Mouse (Mus musculus): Measurements from ENCODE around the gene Dock9. TPM values are rescaled to one million over a fixed set of nuclear protein-coding genes. Genes with fewer than 3 reads are reported as not detected.

The Dock9 gene
- polyA plus RNA-seq, 1 experiment from 2014 or later: 5.4 TPM

DNA sequence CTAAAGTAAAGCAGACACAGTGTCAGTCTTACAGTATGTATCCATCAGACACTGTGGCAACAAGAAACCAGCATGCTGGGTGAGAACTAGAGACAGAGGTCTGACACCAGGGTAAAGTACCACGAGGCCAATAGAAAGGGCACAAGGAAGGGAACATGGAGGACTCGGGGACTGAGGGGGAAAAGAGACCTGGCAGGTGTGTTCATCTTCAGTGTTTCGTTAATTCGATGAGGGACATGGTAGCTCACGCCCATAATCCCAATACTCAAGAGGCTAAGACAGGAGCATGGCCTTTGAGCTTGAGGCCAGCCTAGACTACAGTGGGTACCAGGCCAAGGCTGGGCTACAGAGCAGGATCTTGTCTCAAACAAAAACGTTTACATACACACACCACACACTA is 9.2 kb downstream of the Dock9 start:
- 86% methylated on average over 6 of the region's 6 CpGs for WGBS
- no peak overlapping the region for H3K4me3 ChIP-seq
- no peaks in the 10 kb centered on the region for H3K27me3 ChIP-seq
- no peak for ATAC-seq (ENCODE audit: low FRiP score, low read depth)
- no peaks in the 10 kb centered on the region for H3K36me3 ChIP-seq
- no peak overlapping the region for H3K27ac ChIP-seq (replicated peaks)
- H3K4me1 ChIP-seq: no peaks in the 10 kb centered on the region
- no peak overlapping the region for H3K4me2 ChIP-seq (replicated peaks)
- H3K9me3 ChIP-seq: no peaks in the 10 kb centered on the region
- no peak overlapping the region for H3K9ac ChIP-seq (replicated peaks)

DNA sequence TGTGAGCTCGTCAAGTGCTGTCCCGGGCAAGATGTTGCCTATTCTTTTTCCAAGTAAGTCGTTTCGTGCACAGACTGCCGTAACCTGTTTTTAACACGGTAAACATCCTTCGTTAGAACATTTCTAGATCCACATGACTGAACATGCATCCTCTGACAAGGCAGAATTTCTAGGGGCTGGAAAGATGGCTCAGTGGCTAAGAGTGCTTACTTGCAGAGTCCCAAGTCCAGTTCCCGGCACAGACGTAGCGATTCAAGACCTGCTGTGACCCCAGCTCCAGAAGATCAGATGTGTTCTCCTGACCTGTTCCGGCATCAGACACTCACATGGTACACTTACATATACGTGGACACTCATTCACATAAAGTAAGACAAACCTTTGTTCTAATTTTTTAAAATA is 10.2 kb downstream of the Dock9 start:
- 93% methylated on average over 12 of the region's 12 CpGs for WGBS
- no peaks in the 10 kb centered on the region for H3K36me3 ChIP-seq

DNA sequence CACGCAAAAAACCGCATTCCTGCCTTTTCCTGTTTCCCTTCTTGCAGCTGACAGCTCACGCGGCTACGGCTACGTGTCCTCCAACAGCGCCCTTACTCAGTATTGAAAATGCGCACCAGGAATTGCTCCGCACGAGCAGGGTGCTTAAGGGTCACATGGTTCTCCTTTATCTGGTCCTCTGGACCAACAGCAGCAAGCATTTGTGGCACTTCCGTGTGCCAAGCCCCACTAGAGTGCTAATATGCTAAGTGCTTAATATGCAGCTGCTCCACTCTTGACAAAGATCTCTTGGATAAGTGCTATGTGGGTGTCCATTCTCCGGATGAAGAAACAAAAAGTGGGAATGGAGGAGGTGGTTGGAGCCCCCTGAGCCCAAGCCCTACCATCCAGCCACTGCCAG is 10.7 kb downstream of the Dock9 start:
- Histone ChIP-seq H3K27me3 (no peaks in the 10 kb centered on the region), H3K9ac (replicated peaks) (no peak overlapping the region), H3K27ac (replicated peaks) (no peak overlapping the region), H3K36me3 (no peaks in the 10 kb centered on the region), H3K9me3 (no peaks in the 10 kb centered on the region), H3K4me2 (replicated peaks) (no peak overlapping the region), H3K4me1 (no peaks in the 10 kb centered on the region), H3K4me3 (no peak overlapping the region)
- WGBS: 88% methylated on average over 12 of the region's 12 CpGs
- no peak for ATAC-seq (ENCODE audit: low FRiP score, low read depth)

More for the DNA sequence above, 10.2 kb downstream of the Dock9 start:
- H3K9ac ChIP-seq (replicated peaks): no peak overlapping the region
- H3K27ac ChIP-seq (replicated peaks): no peak overlapping the region
- no peaks in the 10 kb centered on the region for H3K9me3 ChIP-seq
- no peak for ATAC-seq (ENCODE audit: low FRiP score, low read depth)
- no peak overlapping the region for H3K4me3 ChIP-seq
- H3K27me3 ChIP-seq: no peaks in the 10 kb centered on the region
- H3K4me2 ChIP-seq (replicated peaks): no peak overlapping the region
- H3K4me1 ChIP-seq: no peaks in the 10 kb centered on the region

DNA sequence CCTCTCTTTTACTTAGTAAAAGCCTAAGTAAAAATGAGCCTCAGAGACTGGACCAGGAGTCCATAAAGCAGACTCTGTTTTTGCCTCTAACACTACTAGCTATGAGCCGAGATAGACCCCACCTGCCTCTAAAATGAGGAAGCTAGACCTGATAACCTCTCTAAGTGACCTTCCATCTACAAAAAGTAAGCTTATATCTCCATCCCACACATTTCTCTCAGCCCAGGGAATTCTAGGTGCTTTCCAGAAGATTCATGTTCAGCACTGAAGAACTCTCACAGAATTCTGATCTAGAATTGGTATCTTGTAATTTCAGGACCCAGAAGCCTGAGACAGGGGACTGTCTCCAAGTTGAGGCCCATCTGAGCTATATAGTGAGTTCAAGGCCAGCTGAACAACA is 12.2 kb downstream of the Dock9 start:
- ATAC-seq (ENCODE audit: low FRiP score, low read depth): no peak
- 85% methylated on average over 1 of the region's 1 CpGs for WGBS
- H3K9ac ChIP-seq (replicated peaks): no peak overlapping the region
- H3K27me3 ChIP-seq: no peaks in the 10 kb centered on the region
- H3K9me3 ChIP-seq: no peaks in the 10 kb centered on the region
- H3K4me1 ChIP-seq: no peaks in the 10 kb centered on the region
- no peak overlapping the region for H3K4me3 ChIP-seq
- no peak overlapping the region for H3K4me2 ChIP-seq (replicated peaks)
- H3K27ac ChIP-seq (replicated peaks): no peak overlapping the region
- H3K36me3 ChIP-seq: no peaks in the 10 kb centered on the region

DNA sequence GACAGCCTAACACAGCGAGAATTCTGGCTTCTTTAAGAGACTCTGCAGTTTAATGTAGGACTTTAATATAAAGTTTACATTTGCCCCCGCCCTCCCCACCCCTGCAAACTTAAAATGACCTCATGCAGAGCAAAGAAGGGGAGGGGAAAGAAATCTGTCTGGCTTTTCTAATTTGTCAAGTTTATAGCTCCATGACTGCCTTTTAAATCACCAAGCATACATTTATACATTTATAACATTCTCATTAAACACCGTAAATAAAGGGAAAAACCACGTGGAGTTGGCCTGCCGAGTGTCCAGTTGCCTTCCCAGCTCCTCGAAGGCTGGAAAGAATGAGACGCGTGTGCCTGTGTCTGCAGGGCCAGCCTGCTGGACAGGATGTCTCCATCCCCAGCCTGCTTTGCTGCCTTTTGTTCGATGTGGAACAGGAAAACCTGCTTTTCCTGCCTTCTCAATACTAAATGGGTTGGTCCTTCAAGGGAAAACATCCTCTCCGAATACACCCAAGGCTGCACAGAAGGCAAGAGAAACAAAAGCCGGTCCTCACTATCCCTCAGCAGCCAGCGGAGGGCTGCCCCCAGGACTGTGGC is 16.6 kb downstream of the Dock9 start:
- 72% methylated on average over 12 of the region's 12 CpGs for WGBS
- Histone ChIP-seq H3K4me3 (no peak overlapping the region), H3K36me3 (no peaks in the 10 kb centered on the region), H3K4me2 (replicated peaks) (no peak overlapping the region), H3K4me1 (no peaks in the 10 kb centered on the region), H3K27ac (replicated peaks) (no peak overlapping the region), H3K9ac (replicated peaks) (no peak overlapping the region), H3K27me3 (no peaks in the 10 kb centered on the region), H3K9me3 (no peaks in the 10 kb centered on the region)
- ATAC-seq (ENCODE audit: low FRiP score, low read depth): no peak

DNA sequence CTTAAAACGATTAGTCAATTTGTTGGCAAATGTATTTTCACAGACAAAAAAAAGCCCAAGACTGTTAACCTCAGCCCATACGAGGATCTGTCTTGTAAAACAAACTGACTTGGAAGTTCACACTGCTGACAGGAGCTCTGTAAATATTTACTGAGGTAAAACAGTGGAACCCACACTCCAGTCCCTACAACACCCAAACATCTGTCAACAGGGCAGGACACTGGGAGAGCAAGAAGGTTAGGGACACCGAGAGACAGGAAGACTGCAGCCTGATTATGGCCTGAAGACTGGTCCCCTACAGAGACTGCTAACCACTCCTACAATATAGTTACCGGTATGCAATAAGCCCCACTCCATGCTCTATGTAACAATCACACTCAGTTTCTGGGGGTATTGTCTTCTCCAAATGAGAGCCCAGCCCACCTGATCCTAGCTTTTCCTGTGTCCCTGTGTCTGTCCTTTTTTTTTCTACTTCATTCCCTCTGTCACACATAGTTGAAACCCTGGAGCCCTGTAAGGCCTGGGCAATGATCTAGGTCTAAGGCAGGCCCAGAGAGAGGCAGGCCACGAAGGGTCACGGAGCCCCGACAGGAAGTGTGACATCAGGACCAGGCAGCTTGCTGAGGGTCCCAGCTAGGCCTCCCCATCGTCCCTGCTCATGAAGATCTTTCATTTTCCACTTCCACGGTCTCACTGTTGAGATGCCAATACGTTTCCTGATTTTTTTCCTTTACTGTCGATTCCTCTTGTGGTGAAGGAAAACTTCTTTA is 17.3 kb downstream of the Dock9 start:
- Histone ChIP-seq H3K27ac (replicated peaks) (no peak overlapping the region), H3K9ac (replicated peaks) (no peak overlapping the region), H3K4me2 (replicated peaks) (no peak overlapping the region), H3K4me3 (no peak overlapping the region), H3K27me3 (no peaks in the 10 kb centered on the region), H3K9me3 (no peaks in the 10 kb centered on the region), H3K36me3 (no peaks in the 10 kb centered on the region), H3K4me1 (no peaks in the 10 kb centered on the region)
- 76% methylated on average over 11 of the region's 11 CpGs for WGBS
- ATAC-seq (ENCODE audit: low FRiP score, low read depth): no peak

DNA sequence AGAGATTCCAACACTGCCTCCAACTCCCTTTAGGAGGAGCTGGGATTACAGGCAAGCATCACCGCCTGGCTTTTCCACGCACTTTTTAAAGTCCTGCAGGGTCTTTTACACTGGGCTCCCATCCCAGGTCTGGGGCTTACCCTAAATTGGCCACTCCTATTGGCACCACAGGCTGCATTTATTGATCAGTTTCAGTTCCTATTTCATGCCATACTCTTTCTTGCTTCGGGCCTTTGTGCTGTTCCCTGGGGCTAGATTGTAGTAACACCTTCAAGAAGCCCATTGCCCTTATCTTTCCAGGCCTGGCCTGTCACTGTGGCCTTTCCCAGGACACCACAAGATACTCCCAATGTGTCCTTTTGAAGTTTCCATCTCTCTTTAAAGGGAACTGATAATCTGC is 18.0 kb downstream of the Dock9 start:
- Histone ChIP-seq H3K4me3 (no peak overlapping the region), H3K27ac (replicated peaks) (no peak overlapping the region), H3K27me3 (no peaks in the 10 kb centered on the region), H3K4me2 (replicated peaks) (no peak overlapping the region), H3K4me1 (no peaks in the 10 kb centered on the region), H3K9ac (replicated peaks) (no peak overlapping the region), H3K36me3 (no peaks in the 10 kb centered on the region), H3K9me3 (no peaks in the 10 kb centered on the region)
- no peak for ATAC-seq (ENCODE audit: low FRiP score, low read depth)
- 70% methylated on average over 3 of the region's 3 CpGs for WGBS

DNA sequence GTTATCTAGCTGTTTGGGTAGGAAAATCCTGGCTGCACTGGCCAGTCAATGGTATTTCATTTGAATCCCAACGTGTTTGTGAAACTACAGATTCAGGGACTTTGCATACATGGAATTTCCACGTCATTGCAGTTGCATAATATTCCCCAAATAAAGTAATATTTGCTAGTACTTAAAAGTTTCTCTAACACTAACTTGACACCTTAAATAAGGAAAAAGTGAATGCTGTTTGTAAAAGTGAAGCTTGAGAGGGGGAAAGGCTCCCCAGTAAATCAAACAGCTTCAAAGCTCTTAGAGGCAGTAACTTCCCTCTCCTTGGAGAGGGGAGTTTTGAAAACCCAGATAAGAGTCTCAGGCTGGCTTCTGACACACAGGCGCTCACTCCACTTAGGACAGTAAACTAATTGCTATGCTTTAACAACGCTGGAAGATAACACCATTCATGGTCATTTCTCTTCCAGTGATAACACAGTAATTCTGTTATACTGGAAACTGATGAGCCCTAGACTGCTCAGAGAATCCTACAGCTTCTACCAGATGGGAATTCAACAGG is 20.3 kb downstream of the Dock9 start:
- Histone ChIP-seq H3K27ac (replicated peaks) (no peak overlapping the region), H3K27me3 (no peaks in the 10 kb centered on the region), H3K9me3 (no peaks in the 10 kb centered on the region), H3K4me1 (no peaks in the 10 kb centered on the region), H3K4me2 (replicated peaks) (no peak overlapping the region), H3K36me3 (no peaks in the 10 kb centered on the region), H3K4me3 (no peak overlapping the region), H3K9ac (replicated peaks) (no peak overlapping the region)
- WGBS: 87% methylated on average over 4 of the region's 4 CpGs
- no peak for ATAC-seq (ENCODE audit: low FRiP score, low read depth)

DNA sequence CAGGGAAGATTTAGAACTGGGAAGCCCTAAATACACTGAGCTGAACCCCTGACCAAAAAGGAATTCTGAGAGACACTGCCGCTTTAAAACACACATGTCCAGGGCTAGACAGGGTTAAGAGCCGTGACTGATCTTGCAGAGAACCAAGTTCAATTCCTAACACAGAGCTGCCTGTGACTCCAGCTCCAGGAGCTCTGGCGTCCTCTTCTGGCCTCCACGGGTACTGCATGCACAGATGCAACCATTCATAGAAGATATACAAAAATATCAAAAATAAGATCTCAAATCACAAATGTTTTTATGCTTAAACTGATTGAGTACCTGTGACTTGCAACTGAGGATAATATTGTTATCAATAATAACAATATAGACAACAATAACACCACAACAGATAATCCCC is 20.9 kb downstream of the Dock9 start:
- H3K9ac ChIP-seq (replicated peaks): no peak overlapping the region
- no peak overlapping the region for H3K27ac ChIP-seq (replicated peaks)
- H3K36me3 ChIP-seq: no peaks in the 10 kb centered on the region
- H3K4me1 ChIP-seq: no peaks in the 10 kb centered on the region
- no peak for ATAC-seq (ENCODE audit: low FRiP score, low read depth)
- no peak overlapping the region for H3K4me2 ChIP-seq (replicated peaks)
- H3K9me3 ChIP-seq: no peaks in the 10 kb centered on the region
- H3K4me3 ChIP-seq: no peak overlapping the region
- H3K27me3 ChIP-seq: no peaks in the 10 kb centered on the region
- 87% methylated on average over 4 of the region's 4 CpGs for WGBS

DNA sequence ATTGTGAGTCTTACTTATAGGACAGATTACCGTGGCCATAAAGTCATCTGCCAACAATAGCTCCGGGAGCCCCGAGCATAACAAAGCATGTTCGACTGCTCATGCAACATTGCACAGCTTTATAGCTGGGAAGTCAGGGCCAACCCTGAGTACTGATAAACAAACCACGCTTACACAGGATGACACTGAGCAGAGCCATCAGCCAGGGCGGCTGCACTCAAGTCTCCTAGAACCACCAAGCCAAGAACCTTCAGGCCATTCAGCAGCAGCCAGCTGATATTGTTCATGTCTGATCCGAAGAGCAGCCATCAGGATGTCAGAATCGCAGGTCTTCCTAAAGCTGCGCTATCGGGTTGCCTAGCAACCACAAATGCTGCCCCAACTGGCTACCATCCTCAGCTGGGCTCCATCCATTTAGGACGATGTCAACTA is 35.6 kb downstream of the Dock9 start:
- 54% methylated on average over 11 of the region's 11 CpGs for WGBS
- H3K36me3 ChIP-seq: no peaks in the 10 kb centered on the region
- H3K27me3 ChIP-seq: peaks cover 24% of the 10 kb centered on the region
- H3K9ac ChIP-seq (replicated peaks): no peak overlapping the region
- H3K4me3 ChIP-seq: no peak overlapping the region
- no peak overlapping the region for H3K4me2 ChIP-seq (replicated peaks)
- no peak overlapping the region for H3K27ac ChIP-seq (replicated peaks)
- H3K4me1 ChIP-seq: 0 out of 2 replicates have a peak, but pooled peaks cover 3% of the 10 kb centered on the region
- peak; percentile 38; the same call in 1 of the 2 replicates for ATAC-seq (ENCODE audit: low FRiP score, low read depth)
- H3K9me3 ChIP-seq: no peaks in the 10 kb centered on the region

DNA sequence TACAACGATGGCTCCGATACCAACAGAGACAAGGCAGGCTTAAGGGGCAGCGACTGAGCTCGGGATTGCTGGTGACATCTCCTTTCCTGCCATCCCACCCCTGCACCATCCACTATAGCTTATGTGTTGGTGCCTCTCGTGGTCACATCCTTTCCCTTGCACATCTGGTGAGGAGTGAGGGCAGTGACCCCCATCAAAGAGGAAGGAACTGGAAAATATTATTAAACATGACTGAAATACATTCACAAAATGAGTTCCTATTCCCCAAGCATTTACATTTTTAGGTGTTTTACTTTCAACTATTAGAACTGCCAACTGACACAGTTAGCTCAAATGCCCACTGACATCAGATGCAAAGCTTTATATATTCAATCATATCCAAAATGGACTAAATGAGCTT is 37.2 kb downstream of the Dock9 start:
- Histone ChIP-seq H3K4me3 (no peak overlapping the region), H3K9ac (replicated peaks) (no peak overlapping the region), H3K4me1 (0 out of 2 replicates have a peak, but pooled peaks cover 3% of the 10 kb centered on the region), H3K4me2 (replicated peaks) (no peak overlapping the region), H3K9me3 (no peaks in the 10 kb centered on the region), H3K36me3 (no peaks in the 10 kb centered on the region), H3K27ac (replicated peaks) (no peak overlapping the region), H3K27me3 (peaks cover 24% of the 10 kb centered on the region)
- no peak for ATAC-seq (ENCODE audit: low FRiP score, low read depth)
- WGBS: 88% methylated on average over 5 of the region's 5 CpGs

DNA sequence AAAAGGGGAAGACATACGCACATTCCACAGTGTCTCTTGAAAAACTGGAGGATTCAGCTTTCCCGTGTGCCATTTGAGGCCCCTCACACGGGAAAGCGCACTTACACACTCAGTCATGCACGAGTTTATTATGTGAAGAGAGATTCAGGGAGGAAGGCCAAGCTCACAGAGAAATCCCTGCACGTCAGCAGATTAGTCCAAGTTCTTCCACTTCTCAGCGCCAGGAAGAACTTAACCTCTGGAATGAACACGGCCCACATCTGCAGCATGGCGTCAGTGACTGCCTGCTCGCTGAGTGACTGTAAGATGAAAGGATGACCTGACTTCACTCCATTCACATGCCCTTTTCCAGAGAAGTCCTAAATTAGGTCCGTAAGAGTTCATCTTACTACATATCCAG is 43.5 kb downstream of the Dock9 start:
- Histone ChIP-seq H3K36me3 (no peaks in the 10 kb centered on the region), H3K9ac (replicated peaks) (no peak overlapping the region), H3K4me3 (no peak overlapping the region), H3K27ac (replicated peaks) (no peak overlapping the region), H3K27me3 (peaks cover 12% of the 10 kb centered on the region; the same call in 1 of the 2 replicates), H3K9me3 (no peaks in the 10 kb centered on the region), H3K4me2 (replicated peaks) (no peak overlapping the region), H3K4me1 (no peaks in the 10 kb centered on the region)
- WGBS: 69% methylated on average over 11 of the region's 11 CpGs
- no peak for ATAC-seq (ENCODE audit: low FRiP score, low read depth)
